Mouse (Mus musculus) heart, adult 18-20 months (tissue): ENCODE measurements at regions not wholly inside any gene's neighbourhood (a gene's known extent, or its start where the extent isn't known, plus 50 kb on each side); places are given as distances from the start of the nearest gene placed in this dataset.

ENCODE experiments used
- DNase-seq, 2 experiments: peaks; one replicate each; pipeline ENCODE4 v3.0.0; 2021 to 2022; ENCODE audit warnings: mixed read lengths in 1 of 2

- DNase-seq = peak; percentile 43 to 56
Measured at GRCm38 (mm10) chr13:37290636-37291035, 54.4 kb upstream of the Ly86 start.

GRCm38 (mm10) chr13:37288993-37289392, 56.0 kb upstream of the Ly86 start:
- DNase-seq = no peak

GRCm38 (mm10) chr13:37282515-37282914, 62.5 kb upstream of the Ly86 start:
- peak; percentile 9 to 32 for DNase-seq

- DNase-seq = no peak
Measured at GRCm38 (mm10) chr13:37279078-37279789, 65.8 kb upstream of the Ly86 start.

- peak; percentile 6 to 52 for DNase-seq
Measured at GRCm38 (mm10) chr13:37249581-37250461, 95.2 kb upstream of the Ly86 start.

DNA sequence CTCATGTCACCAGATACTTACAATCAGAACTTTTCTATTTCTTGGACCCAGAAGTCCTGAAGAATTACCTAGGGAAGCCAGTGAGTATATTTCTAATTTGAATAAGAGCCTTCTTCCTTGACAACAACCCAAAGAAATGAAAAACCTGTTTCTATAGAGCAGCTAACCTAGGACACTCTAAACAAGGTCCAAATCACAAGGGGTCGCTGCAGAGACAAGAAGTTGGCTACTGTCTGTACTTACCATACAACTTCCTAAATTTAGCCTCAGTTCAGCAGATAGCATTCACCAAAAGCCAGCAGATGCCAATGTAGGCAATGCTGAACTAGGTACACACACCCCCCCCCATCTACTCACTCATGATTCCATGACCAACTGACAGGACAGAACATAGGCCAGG, 96.3 kb upstream of the Ly86 start:
- DNase-seq = no peak

DNA sequence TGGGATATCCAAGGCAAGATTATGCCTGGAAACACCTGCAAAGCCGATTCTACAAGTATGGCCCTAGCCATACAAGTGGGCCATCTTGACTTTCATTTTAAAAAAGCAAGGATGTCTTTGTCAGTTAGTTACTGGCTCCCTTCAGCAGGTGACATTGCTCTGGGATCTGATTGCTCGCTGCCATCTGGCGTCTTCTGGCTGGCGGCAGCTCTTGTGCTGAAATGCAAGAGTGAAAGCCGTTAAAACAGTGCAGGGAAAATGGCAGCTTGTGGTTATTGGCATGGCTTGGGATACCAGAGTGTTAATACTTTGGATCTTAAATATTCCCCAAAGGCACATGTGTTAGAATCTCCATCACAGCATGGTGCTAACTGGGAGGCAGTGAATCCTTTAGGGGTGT, 105.0 kb upstream of the Ly86 start:
- DNase-seq = no peak

DNA sequence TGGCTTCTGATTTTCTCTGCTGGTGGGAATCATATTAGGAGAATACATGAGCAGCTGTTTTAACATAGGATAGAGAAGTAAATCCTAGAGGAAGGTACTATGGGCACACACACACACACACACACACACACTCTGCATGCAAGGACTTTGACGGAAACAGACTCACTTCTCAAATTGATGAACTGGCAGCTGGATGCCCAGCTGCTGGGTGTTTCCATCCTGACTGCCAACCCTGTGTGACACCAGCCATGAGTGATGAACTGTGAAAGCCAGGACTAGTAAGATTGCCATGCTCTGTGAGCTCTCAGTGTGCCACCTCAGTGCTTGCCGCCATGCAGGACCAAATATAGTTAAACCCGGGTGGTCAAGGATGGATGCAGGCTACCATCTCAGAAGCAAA, 107.7 kb upstream of the Ly86 start:
- peak in 1 of 2 experiments; percentile 10 for DNase-seq

DNA sequence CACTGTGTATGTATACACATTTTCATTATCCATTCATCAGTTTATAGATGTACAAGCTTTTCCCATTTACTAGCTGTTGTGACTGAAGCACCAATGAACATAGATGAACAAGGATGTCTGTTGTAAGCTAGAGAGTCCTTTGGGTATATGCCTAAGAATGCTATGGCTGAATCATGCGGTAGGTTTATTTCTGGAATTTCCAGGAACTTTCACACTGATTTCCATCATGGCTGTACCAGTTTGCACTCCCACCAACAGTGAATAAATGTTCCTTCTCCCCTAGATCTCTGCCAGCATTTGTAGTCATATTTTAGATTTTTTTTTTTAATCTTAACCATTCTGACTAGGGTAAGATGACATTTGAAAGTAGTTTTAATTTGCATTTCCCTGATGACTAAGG, 119.2 kb upstream of the Ly86 start:
- no peak for DNase-seq

DNA sequence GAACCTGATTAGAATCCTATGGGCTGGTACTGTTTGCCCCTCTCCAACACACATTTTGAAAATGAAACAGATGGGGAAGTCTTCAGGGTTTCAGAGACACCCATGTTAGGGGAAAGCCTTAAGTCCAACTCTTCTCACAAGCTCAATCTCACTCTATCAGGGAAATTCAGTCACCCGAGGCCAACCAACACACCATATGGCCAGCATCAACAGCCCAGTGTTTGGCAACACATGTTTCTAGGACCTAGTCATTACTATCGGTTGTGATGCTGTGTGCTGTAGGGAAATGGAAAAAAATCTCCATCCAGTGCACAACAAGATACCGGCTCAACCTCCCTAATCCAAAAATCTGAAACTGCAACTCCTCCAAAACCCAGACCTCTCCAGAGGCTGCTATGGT, 124.6 kb upstream of the Ly86 start:
- no peak for DNase-seq

DNA sequence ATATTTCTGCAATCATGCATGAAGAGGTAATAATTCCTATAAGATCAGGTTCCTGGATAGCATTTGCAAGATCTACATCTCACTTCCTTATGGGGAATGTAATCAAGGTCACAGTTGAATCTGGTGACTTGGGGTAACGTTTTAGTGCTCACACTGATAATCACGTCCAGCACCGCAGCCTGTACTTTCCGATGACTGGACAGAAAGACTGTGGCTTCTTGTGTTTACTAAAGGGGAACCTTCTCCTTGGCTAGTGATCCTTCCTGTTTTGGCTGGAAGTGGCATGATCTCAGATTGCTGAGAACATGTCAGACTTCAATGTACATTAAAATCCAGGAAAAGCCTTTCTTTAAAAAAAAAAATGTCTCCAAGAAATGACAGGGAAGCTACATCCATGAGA, 126.4 kb upstream of the Ly86 start:
- peak in 1 of 2 experiments; percentile 50 for DNase-seq

DNA sequence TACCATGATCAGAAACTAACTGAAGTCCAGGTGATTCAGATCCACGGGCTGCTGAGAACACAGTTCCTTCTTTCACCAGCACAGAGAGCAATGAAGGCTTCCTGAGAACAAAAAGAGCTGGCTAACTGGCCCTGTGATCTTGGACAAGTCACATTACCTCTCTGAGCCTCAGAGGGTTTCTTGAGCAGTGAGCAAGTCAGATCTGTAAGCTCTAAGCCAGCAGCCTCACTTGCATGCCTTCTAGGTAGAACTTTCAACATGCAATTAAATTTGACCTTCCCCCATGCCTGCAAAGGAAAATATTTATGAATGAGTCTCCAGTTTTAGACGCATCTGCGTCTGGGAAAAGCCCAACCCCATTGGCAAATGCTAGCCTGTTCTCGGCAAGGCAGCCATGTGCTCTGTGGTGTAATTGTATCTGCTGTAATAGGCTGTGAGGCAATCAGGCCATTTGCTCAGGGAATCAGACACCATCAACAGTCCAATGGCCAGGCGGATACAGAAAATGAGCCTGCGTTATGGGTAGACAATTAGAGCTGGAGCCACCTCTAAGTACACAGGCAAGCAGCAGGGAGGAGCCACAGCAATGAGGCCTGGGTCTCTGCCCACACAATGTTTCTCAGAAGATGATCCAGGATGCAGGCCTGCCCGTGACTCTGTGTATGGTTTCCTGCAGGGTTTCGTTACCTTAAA, 130.3 kb upstream of the Ly86 start:
- no peak for DNase-seq

- DNase-seq = no peak
Measured at GRCm38 (mm10) chr13:37197136-37197535, 147.1 kb upstream of the F13a1 start.

DNA sequence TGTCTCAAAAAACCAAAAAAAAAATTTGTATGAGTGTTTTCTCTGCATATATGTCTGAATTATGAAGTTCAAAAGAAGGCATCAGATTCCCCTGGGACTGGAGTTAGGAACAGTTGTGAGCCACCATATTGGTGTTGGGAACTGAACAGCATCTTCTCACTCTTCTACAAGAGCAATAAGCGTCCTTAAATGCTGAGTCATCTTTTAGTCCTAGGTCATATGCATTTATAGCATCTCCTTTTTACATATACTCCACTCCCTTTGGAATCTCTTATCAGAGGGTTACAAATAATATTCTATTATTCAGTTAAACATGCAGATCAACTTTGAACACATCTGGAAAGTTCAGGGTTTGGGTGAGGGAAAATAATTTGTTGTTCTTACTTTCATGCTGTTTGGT, 145.8 kb upstream of the F13a1 start:
- no peak for DNase-seq

- no peak for DNase-seq
Measured at GRCm38 (mm10) chr13:37181169-37181787, 131.2 kb upstream of the F13a1 start.

- no peak for DNase-seq
Measured at GRCm38 (mm10) chr13:37176526-37176925, 126.5 kb upstream of the F13a1 start.

- no peak for DNase-seq
Measured at GRCm38 (mm10) chr13:37175997-37176396, 126.0 kb upstream of the F13a1 start.

GRCm38 (mm10) chr13:37158831-37159522, 108.9 kb upstream of the F13a1 start:
- DNase-seq = no peak

GRCm38 (mm10) chr13:37157808-37158207, 107.8 kb upstream of the F13a1 start:
- no peak for DNase-seq

- peak in 1 of 2 experiments; percentile 6 for DNase-seq
Measured at GRCm38 (mm10) chr13:37151835-37152516, 101.9 kb upstream of the F13a1 start.

- DNase-seq = peak in 1 of 2 experiments; percentile 42
Measured at GRCm38 (mm10) chr13:37149961-37150360, 99.9 kb upstream of the F13a1 start.
